Mouse (Mus musculus) kidney, embryonic 16.5 days (tissue): ENCODE results near the gene Mag. TPM values are rescaled to one million over a fixed set of nuclear protein-coding genes. Genes with fewer than 3 reads are reported as not detected.

Experiments used
- ATAC-seq: fragments of 200-750 bp; cut with Nextera tagmentation; 2 replicates; pipeline ENCODE4 v1.8.0; 2017; ENCODE audit warnings: moderate TSS enrichment; ENCODE audit not compliant: low FRiP score, low TSS enrichment
- H3K27ac ChIP-seq: fragments of 300-500 bp; sonication (generic); 2 replicates; pipeline ENCODE4 v1.5.1; 2014; ENCODE audit warnings: low read length
- H3K27me3 ChIP-seq: fragments of 300-500 bp; sonication (generic); 2 replicates; pipeline ENCODE4 v1.6.1; 2014; ENCODE audit warnings: low read length, control low read depth, mixed read lengths; ENCODE audit not compliant: insufficient read depth
- H3K36me3 ChIP-seq: fragments of 300-500 bp; sonication (generic); 2 replicates; pipeline ENCODE4 v1.6.1; 2014; ENCODE audit warnings: low read length, control low read depth, mixed read lengths; ENCODE audit not compliant: insufficient read depth
- H3K4me1 ChIP-seq: fragments of 300-500 bp; sonication (generic); 2 replicates; pipeline ENCODE4 v1.6.1; 2014; ENCODE audit warnings: low read length, control low read depth, mixed read lengths; ENCODE audit not compliant: insufficient read depth
- H3K4me2 ChIP-seq: fragments of 300-500 bp; sonication (generic); replicated peaks from 2 replicates; pipeline ENCODE4 v1.6.1; 2014; ENCODE audit warnings: low read depth, low read length
- H3K4me3 ChIP-seq: fragments of 300-500 bp; sonication (generic); 2 replicates; pipeline ENCODE4 v1.5.1; 2014; ENCODE audit warnings: mild to moderate bottlenecking, low read length
- H3K9ac ChIP-seq: fragments of 300-500 bp; sonication (generic); replicated peaks from 2 replicates; pipeline ENCODE4 v1.6.1; 2014; ENCODE audit warnings: low read length
- H3K9me3 ChIP-seq: fragments of 300-500 bp; sonication (generic); 2 replicates; pipeline ENCODE4 v1.6.1; 2016; ENCODE audit warnings: low read length, control low read depth
- WGBS: fragments of 180-500 bp; shearing (Covaris S2); extraction: QIAGEN DNeasy Blood & Tissue Kit; methylation state at CpG from one replicate; pipeline ENCODE4 v1.1.7; 2014; 5-methylcytosine and 5-hydroxymethylcytosine counted together
- polyA plus RNA-seq: library from polyadenylated mRNA; unstranded; fragments of >200 nt; fragmentation: Nextera tagmentation; extraction: Ambion mirVana; gene quantifications from 2 replicates; pipeline ENCODE4 v1.2.1, GENCODE M21; 2015

The Mag gene
- polyA plus RNA-seq, 1 experiment from 2014 or later: 0.74 TPM

DNA sequence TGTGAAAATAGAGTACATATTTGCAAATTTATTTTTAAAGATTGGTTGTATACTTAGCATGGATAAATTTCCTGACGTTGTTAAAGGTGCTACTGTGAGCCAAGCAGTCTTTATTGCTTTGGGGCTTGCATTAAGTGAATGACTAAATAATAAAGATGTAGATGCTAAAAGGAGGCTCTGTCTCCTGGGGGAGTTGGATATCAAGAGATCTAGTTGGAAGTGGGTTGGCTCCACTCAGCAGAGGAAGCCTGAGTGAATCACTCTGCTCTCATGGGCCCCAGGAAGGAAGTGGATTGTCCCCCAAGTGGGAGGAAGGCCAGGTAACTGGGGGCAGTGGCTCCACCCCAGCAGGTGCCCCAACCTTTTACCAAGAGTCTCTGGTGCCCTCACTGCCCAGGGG is 56.9 kb downstream of the Mag start:
- Histone ChIP-seq H3K36me3 (no peaks in the 10 kb centered on the region), H3K4me3 (no peak overlapping the region), H3K27ac (no peak overlapping the region), H3K4me2 (no peak overlapping the region), H3K9me3 (no peaks in the 10 kb centered on the region), H3K27me3 (no peaks in the 10 kb centered on the region), H3K4me1 (no peaks in the 10 kb centered on the region), H3K9ac (no peak overlapping the region)
- no peak for ATAC-seq
- WGBS: 84% methylated on average over 1 of the region's 1 CpGs

DNA sequence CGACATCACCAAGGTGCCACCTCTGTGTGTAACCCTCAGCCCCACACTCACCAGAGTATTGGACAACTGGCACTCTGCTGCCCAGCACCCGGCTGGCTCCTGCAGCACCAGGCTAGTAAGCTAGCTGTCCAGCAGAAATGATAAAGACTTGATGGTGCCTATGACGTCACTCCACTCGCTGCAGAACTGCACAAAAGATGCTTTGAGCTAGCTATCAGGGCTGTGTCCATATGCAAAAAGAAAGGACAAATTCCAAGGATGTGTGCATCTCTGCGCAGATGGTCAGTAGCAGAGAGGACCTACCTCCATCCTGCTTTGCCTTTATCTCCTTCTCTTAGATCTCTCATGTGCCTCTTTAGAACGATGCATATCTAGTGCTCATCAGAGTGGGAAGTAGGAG is 58.6 kb downstream of the Mag start, which contains the start of gene Ffar3:
Gene Ffar3 (minus strand): TSS at position 101 of the 400 bp plus-strand sequence.
- H3K27me3 ChIP-seq: no peaks in the 10 kb centered on the region
- 73% methylated on average over 6 of the region's 6 CpGs for WGBS
- no peak within 1 kb of the TSS for H3K4me2 ChIP-seq
- no peak within 1 kb of the TSS for H3K4me3 ChIP-seq
- no peaks in the 10 kb centered on the region for H3K9me3 ChIP-seq
- H3K4me1 ChIP-seq: no peaks in the 10 kb centered on the region
- no peak within 1 kb of the TSS for H3K9ac ChIP-seq
- H3K27ac ChIP-seq: no peak within 1 kb of the TSS
- ATAC-seq: no peak
- H3K36me3 ChIP-seq: no peaks in the 10 kb centered on the region

DNA sequence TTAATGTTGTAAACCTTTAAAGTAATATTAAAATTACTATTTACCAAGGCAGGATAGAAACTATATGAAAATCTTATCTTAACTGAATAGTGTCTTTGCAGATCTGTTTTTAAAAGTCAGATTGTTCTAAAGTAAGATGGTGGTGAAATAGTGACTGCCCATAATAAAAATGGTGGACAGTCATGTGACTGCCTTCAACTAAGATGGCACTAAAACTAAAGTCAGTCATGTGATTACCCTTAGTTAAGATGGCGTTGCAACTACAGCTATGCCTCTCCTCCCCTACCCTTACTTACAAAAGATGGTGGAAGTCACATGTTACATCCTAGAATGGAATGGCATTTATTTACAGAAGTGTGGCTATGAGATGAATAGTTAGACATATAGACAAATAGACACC is 63.3 kb downstream of the Mag start:
- Histone ChIP-seq H3K36me3 (no peaks in the 10 kb centered on the region), H3K27ac (no peak overlapping the region), H3K4me1 (no peaks in the 10 kb centered on the region), H3K4me3 (no peak overlapping the region), H3K9ac (no peak overlapping the region), H3K4me2 (no peak overlapping the region), H3K9me3 (no peaks in the 10 kb centered on the region), H3K27me3 (no peaks in the 10 kb centered on the region)
- WGBS: 95% methylated on average over 1 of the region's 1 CpGs
- no peak for ATAC-seq

Other genes starting within 250 kb of the Mag start
- gene Haus5, start 249.9 kb downstream of the Mag start, polyA plus RNA-seq: 59.4 and 67.0 TPM in 2 replicates
- gene Pmis2, start 243.3 kb downstream of the Mag start, polyA plus RNA-seq: not detected in 2 replicates
- 0.40 and 0.51 TPM in 2 replicates for gene 2200002J24Rik, start 215.9 kb downstream of the Mag start, polyA plus RNA-seq
- gene Atp4a, start 202.7 kb downstream of the Mag start, polyA plus RNA-seq: 2.1 and 3.2 TPM in 2 replicates
- gene Tmem147, start 185.3 kb downstream of the Mag start, polyA plus RNA-seq: 209 and 225 TPM in 2 replicates
- 0.21 and 0.45 TPM in 2 replicates for gene Gapdhs, start 171.2 kb downstream of the Mag start, polyA plus RNA-seq
- 1.7 and 2.3 TPM in 2 replicates for gene Sbsn, start 163.4 kb downstream of the Mag start, polyA plus RNA-seq
- 0.89 and 1.2 TPM in 2 replicates for gene Dmkn, start 151.1 kb downstream of the Mag start, polyA plus RNA-seq
- gene Krtdap, start 127.0 kb downstream of the Mag start, polyA plus RNA-seq: 1.0 and 1.5 TPM in 2 replicates
- 0.28 and 0.30 TPM in 2 replicates for gene Ffar2, start 91.1 kb downstream of the Mag start, polyA plus RNA-seq
- gene Ffar3, start 58.7 kb downstream of the Mag start, polyA plus RNA-seq: 0.12 and 0.24 TPM in 2 replicates
- gene Ffar1, start 53.3 kb downstream of the Mag start, polyA plus RNA-seq: not detected in 2 replicates
- gene Cd22, start 34.5 kb downstream of the Mag start, polyA plus RNA-seq: 0.19 and 0.29 TPM in 2 replicates
- gene Hamp2, start 9.8 kb upstream of the Mag start, polyA plus RNA-seq: not detected in 2 replicates
- gene Hamp, start 29.2 kb upstream of the Mag start, polyA plus RNA-seq: not detected in 2 replicates
- gene Usf2, start 41.9 kb upstream of the Mag start, polyA plus RNA-seq: 19.8 and 25.3 TPM in 2 replicates
- gene Lsr, start 58.6 kb upstream of the Mag start, polyA plus RNA-seq: 72.5 and 73.5 TPM in 2 replicates
- 8.0 and 9.0 TPM in 2 replicates for gene Fam187b, start 58.9 kb upstream of the Mag start, polyA plus RNA-seq
- 32.6 and 34.0 TPM in 2 replicates for gene Fxyd5, start 127.6 kb upstream of the Mag start, polyA plus RNA-seq
- gene Fxyd7, start 136.6 kb upstream of the Mag start, polyA plus RNA-seq: 11.1 and 11.4 TPM in 2 replicates
- 45.7 and 48.3 TPM in 2 replicates for gene Fxyd1, start 142.3 kb upstream of the Mag start, polyA plus RNA-seq
- 0.32 and 0.33 TPM in 2 replicates for gene Lgi4, start 144.5 kb upstream of the Mag start, polyA plus RNA-seq
- 15.0 and 19.0 TPM in 2 replicates for gene Fxyd3, start 161.8 kb upstream of the Mag start, polyA plus RNA-seq
- gene Hpn, start 200.4 kb upstream of the Mag start, polyA plus RNA-seq: 72.9 and 77.0 TPM in 2 replicates
- 1.4 and 1.8 TPM in 2 replicates for gene Scn1b, start 212.1 kb upstream of the Mag start, polyA plus RNA-seq
- 73.3 and 73.4 TPM in 2 replicates for gene Gramd1a, start 241.0 kb upstream of the Mag start, polyA plus RNA-seq